Mouse (Mus musculus) lung, embryonic 15.5 days (tissue): ENCODE data around the gene Zfp598. TPM values are rescaled to one million over a fixed set of nuclear protein-coding genes. Genes with fewer than 3 reads are reported as not detected.
"Not testable (repeated sequence)": the region's sequence is repeated elsewhere in the genome, so short reads cannot be mapped to it uniquely, and the experiment has no call there.

Source experiments
- ATAC-seq: fragments of 200-750 bp; cut with Nextera tagmentation; 2 replicates; pipeline ENCODE4 v1.8.0; 2017; ENCODE audit warnings: moderate number of reproducible peaks, borderline replicate concordance; ENCODE audit not compliant: low FRiP score, low TSS enrichment; ENCODE audit errors: extremely low read depth
- H3K27ac ChIP-seq: fragments of 300-500 bp; sonication (generic); 2 replicates; pipeline ENCODE4 v1.5.1; 2015; ENCODE audit warnings: moderate library complexity, mild to moderate bottlenecking, inconsistent platforms
- H3K27me3 ChIP-seq: fragments of 300-500 bp; sonication (generic); 2 replicates; pipeline ENCODE4 v1.6.1; 2015; ENCODE audit warnings: inconsistent platforms
- H3K36me3 ChIP-seq: fragments of 300-500 bp; sonication (generic); 2 replicates; pipeline ENCODE4 v1.6.1; 2015; ENCODE audit warnings: inconsistent platforms
- H3K4me1 ChIP-seq: fragments of 300-500 bp; sonication (generic); 2 replicates; pipeline ENCODE4 v1.6.1; 2015; ENCODE audit warnings: inconsistent platforms
- H3K4me2 ChIP-seq: fragments of 300-500 bp; sonication (generic); 2 replicates; pipeline ENCODE4 v1.6.1; 2015; ENCODE audit warnings: inconsistent platforms, mild to moderate bottlenecking, moderate library complexity
- H3K4me3 ChIP-seq: fragments of 300-500 bp; sonication (generic); 2 replicates; pipeline ENCODE4 v1.5.1; 2015; ENCODE audit warnings: mild to moderate bottlenecking, inconsistent platforms
- H3K9ac ChIP-seq: fragments of 300-500 bp; sonication (generic); 2 replicates; pipeline ENCODE4 v1.6.1; 2015; ENCODE audit warnings: inconsistent platforms
- H3K9me3 ChIP-seq: fragments of 300-500 bp; sonication (generic); 2 replicates; pipeline ENCODE4 v1.6.1; 2016; ENCODE audit warnings: inconsistent platforms
- WGBS: fragments of 180-500 bp; shearing (Covaris S2); methylation state at CpG from one replicate; pipeline ENCODE4 v1.1.7; 2015; 5-methylcytosine and 5-hydroxymethylcytosine counted together
- polyA plus RNA-seq: library from polyadenylated mRNA; unstranded; fragments of >200 nt; fragmentation: Nextera tagmentation; extraction: Ambion mirVana; gene quantifications from 2 replicates; pipeline ENCODE4 v1.2.1, GENCODE M21; 2015

Gene Zfp598
- polyA plus RNA-seq, 1 experiment from 2014 or later = 22.2 TPM

DNA sequence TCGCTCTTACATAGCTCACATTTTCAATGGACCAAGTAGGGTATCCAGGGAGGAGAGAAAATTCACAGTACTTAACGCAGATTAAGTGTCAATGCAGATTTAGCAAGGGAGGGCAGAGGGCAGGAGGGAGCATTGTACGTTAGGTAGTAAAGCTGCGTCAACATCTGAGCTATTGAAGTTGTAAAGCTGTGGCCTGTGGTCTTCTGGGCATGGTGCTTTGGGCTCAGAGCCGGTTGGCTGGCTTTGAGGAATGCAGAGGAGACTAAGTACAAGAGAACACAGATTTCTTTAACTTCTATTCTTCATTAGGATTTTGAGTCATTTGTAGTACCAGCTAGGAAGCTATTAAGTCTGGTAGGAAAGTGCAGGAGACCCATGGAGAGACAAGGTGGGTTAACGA, 46.1 kb downstream of the Zfp598 start:
- Histone ChIP-seq H3K27ac (no peak overlapping the region), H3K4me3 (no peak overlapping the region), H3K9me3 (no peaks in the 10 kb centered on the region), H3K4me1 (peaks cover 8% of the 10 kb centered on the region), H3K36me3 (peaks cover 13% of the 10 kb centered on the region; the same call in 1 of the 2 replicates), H3K4me2 (no peak overlapping the region), H3K27me3 (no peaks in the 10 kb centered on the region), H3K9ac (no peak overlapping the region)
- 79% methylated on average over 6 of the region's 6 CpGs for WGBS
- ATAC-seq = no peak

- Histone ChIP-seq H3K9ac (no peak overlapping the region), H3K9me3 (no peaks in the 10 kb centered on the region), H3K27me3 (no peaks in the 10 kb centered on the region), H3K4me2 (no peak overlapping the region), H3K36me3 (peaks cover 14% of the 10 kb centered on the region), H3K4me1 (peaks cover 9% of the 10 kb centered on the region), H3K27ac (no peak overlapping the region), H3K4me3 (no peak overlapping the region)
- 94% methylated on average over 15 of the region's 15 CpGs for WGBS
- no peak for ATAC-seq
These were observed 46.7 kb downstream of the Zfp598 start for GRCm38 (mm10) chr17:24716166-24716682.

GRCm38 (mm10) chr17:24717943-24718342, 48.5 kb downstream of the Zfp598 start, which contains the start of the genes Rnf151 and Rps2:
Gene Rnf151 (minus strand): TSS chr17:24718063.
Gene Rps2 (plus strand): TSS chr17:24718116.
- no peaks in the 10 kb centered on the region for H3K9me3 ChIP-seq
- H3K27ac ChIP-seq = no peak within 1 kb of the TSS
- ATAC-seq = no peak
- H3K36me3 ChIP-seq = peaks cover 29% of the 10 kb centered on the region
- peak within 1 kb of the TSS; percentile 91 for H3K4me3 ChIP-seq
- no peaks in the 10 kb centered on the region for H3K27me3 ChIP-seq
- 85% methylated on average over 4 of the region's 4 CpGs for WGBS
- peak within 1 kb of the TSS; percentile 97 for H3K9ac ChIP-seq
- H3K4me2 ChIP-seq = peak within 1 kb of the TSS; percentile 62
- peaks cover 26% of the 10 kb centered on the region for H3K4me1 ChIP-seq

DNA sequence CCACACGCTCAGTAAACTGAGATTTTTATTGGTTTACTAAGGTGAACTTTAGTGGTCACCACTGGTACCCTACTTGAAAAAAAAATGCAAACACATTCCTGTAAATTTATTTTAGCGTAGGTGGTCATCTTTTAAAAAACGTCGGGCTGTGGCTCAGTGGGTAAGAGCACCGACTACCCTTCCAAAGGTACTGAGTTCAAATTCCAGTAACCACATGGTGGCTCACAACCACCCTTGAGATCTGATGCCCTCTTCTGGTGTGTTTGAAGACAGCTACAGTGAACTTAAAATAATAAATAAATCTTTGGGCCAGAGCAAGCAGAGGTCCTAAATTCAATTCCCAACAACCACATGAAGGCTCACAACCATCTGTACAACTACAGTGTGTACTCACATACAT, 49.5 kb downstream of the Zfp598 start:
- peak overlapping the region; percentile 97 for H3K9ac ChIP-seq
- not testable (repeated sequence) for H3K9me3 ChIP-seq, H3K27ac ChIP-seq, H3K27me3 ChIP-seq, ATAC-seq
- peak overlapping the region; percentile 62 for H3K4me2 ChIP-seq
- H3K36me3 ChIP-seq = peaks cover 29% of the 10 kb centered on the region
- WGBS = 54% methylated on average over 5 of the region's 5 CpGs
- peaks cover 33% of the 10 kb centered on the region for H3K4me1 ChIP-seq
- peak overlapping the region; percentile 91 for H3K4me3 ChIP-seq

DNA sequence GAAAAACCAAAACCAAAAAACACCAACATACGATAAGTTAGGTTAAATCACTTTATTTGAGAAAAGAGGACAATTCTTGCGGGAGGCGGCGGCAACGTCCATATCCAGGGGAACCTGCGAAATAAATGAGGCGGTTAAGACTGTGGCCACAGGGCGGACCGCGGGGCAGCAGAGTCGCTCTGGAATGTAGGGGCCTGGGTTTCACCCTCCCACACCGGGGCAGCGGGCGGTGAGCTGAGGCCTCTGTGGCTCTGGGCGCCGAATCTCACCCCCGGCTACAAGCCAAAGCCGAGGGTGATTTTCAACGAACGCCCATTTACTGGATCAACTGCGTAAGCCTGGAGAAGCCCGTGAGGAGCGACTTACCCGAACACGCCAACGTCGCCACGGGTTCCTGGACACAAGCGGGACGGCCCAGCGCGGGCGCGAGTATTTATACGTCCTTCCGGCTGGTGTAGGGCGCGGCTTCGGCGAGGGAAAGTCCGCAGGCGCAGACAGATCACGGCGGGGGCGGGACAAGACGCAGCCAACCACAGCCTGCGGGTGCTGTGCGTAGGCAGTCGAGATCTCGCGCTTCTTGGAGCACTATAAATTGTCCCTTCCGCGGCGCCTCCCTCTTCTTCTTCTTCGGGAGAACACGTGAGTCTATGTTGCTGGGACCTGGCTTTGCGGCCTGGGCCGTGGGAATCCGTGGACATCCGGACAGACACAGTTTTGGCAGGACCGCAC, 50.2 kb downstream of the Zfp598 start:
- peaks cover 36% of the 10 kb centered on the region for H3K4me1 ChIP-seq
- peak overlapping the region; percentile 84 for H3K27ac ChIP-seq
- H3K9ac ChIP-seq = peak overlapping the region; percentile 97
- peak overlapping the region; percentile 91 for H3K4me3 ChIP-seq
- H3K9me3 ChIP-seq = no peaks in the 10 kb centered on the region
- WGBS = under 1% methylated on average over 61 of the region's 61 CpGs
- no peaks in the 10 kb centered on the region for H3K27me3 ChIP-seq
- peak overlapping the region; percentile 81 for H3K4me2 ChIP-seq
- ATAC-seq = peak; percentile 97
- peaks cover 29% of the 10 kb centered on the region for H3K36me3 ChIP-seq

- Histone ChIP-seq H3K27ac (peak overlapping the region; percentile 84), H3K4me1 (peaks cover 36% of the 10 kb centered on the region), H3K9ac (peak overlapping the region; percentile 80), H3K36me3 (peaks cover 23% of the 10 kb centered on the region), H3K4me3 (peak overlapping the region; percentile 91), H3K4me2 (peak overlapping the region; percentile 81)
- H3K27me3 ChIP-seq, ATAC-seq, H3K9me3 ChIP-seq: not testable (repeated sequence)
- WGBS = under 1% methylated on average over 11 of the region's 11 CpGs
These were observed 51.1 kb downstream of the Zfp598 start for GRCm38 (mm10) chr17:24720616-24721015.

- 41% methylated on average over 7 of the region's 7 CpGs for WGBS
- H3K4me1 ChIP-seq = peaks cover 36% of the 10 kb centered on the region
- H3K27me3 ChIP-seq, H3K9me3 ChIP-seq, ATAC-seq, H3K27ac ChIP-seq: not testable (repeated sequence)
- H3K9ac ChIP-seq = peak overlapping the region; percentile 80
- peak overlapping the region; percentile 81 for H3K4me2 ChIP-seq
- H3K4me3 ChIP-seq = peak overlapping the region; percentile 91
- H3K36me3 ChIP-seq = peaks cover 20% of the 10 kb centered on the region
These were observed 52.0 kb downstream of the Zfp598 start for GRCm38 (mm10) chr17:24721383-24721955.

DNA sequence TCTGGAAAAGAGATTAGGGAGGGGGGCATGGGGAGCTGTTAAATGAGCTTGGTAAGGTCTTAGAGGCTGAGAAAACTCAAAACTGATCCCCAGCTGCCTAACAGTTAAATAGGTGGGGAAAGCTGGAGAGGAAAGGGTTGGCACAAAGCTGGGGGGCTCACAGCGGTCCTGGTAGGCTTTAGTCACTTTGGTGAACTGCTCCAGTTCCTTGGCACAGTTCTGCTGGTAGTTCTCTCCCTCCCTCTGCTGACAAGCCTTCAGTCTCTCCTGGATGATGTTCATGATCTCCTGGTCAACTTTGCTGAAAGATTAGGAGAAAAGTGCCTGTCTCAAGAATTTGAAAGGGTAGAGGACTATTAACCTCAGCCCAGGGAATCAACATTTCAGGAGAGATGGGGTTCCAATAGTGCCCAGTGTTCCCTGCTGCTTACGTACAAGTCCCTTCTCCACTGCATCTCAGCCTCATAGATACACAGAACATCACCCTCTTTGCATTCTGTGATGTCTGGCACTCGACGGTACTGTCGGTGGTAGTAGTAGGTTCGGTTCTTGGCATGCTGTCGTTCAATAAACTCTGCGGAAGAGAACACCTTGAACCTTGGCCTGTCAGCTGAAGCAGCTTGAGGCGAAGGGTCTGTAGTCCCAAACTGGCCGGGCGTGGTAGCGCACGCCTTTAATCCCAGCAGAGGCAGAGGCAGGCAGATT, 52.9 kb downstream of the Zfp598 start:
- no peaks in the 10 kb centered on the region for H3K27me3 ChIP-seq
- WGBS = 27% methylated on average over 13 of the region's 13 CpGs
- peak overlapping the region; percentile 84; the same call in 1 of the 2 replicates for H3K4me3 ChIP-seq
- no peaks in the 10 kb centered on the region for H3K9me3 ChIP-seq
- peak overlapping the region; percentile 81 for H3K4me2 ChIP-seq
- peaks cover 36% of the 10 kb centered on the region for H3K4me1 ChIP-seq
- H3K9ac ChIP-seq = 0 out of 2 replicates have a peak overlapping the region, but pooled peaks have one; percentile 12
- peaks cover 20% of the 10 kb centered on the region for H3K36me3 ChIP-seq
- H3K27ac ChIP-seq = 0 out of 2 replicates have a peak overlapping the region, but pooled peaks have one; percentile 0
- ATAC-seq = no peak

GRCm38 (mm10) chr17:24723122-24723880, 53.8 kb downstream of the Zfp598 start:
- Histone ChIP-seq H3K4me2 (peak overlapping the region; percentile 81), H3K9ac (peak overlapping the region; percentile 85), H3K4me1 (peaks cover 36% of the 10 kb centered on the region), H3K27ac (peak overlapping the region; percentile 76), H3K9me3 (no peaks in the 10 kb centered on the region), H3K4me3 (peak overlapping the region; percentile 84), H3K27me3 (0 out of 2 replicates have a peak, but pooled peaks cover 3% of the 10 kb centered on the region), H3K36me3 (peaks cover 16% of the 10 kb centered on the region)
- no peak for ATAC-seq
- 2% methylated on average over 12 of the region's 12 CpGs for WGBS

DNA sequence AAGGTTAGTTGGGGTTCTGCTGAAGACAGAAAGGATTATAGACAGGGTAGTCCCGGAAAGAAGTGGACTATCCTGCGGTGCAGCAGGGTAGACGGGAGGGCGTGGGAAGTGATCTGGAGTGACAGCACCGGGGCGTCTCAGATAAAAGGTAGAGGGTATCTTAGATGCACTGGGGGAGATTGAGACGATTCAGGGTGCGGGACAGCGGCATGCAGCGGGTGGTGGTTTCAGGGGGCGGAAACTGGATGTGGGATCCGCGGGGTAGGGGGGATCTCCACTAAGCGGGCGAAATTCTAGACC, 54.3 kb downstream of the Zfp598 start:
- peak; percentile 6; the same call in 1 of the 2 replicates for ATAC-seq

GRCm38 (mm10) chr17:24724184-24724583, 54.7 kb downstream of the Zfp598 start, which contains the start of gene Ndufb10:
Gene Ndufb10 (minus strand): TSS chr17:24724478.
- WGBS = under 1% methylated on average over 30 of the region's 30 CpGs
- Histone ChIP-seq H3K27ac (peak within 1 kb of the TSS; percentile 76), H3K4me3 (peak within 1 kb of the TSS; percentile 84), H3K4me2 (peak within 1 kb of the TSS; percentile 81), H3K36me3 (peaks cover 16% of the 10 kb centered on the region), H3K9ac (peak within 1 kb of the TSS; percentile 85), H3K4me1 (peaks cover 28% of the 10 kb centered on the region), H3K27me3 (0 out of 2 replicates have a peak, but pooled peaks cover 3% of the 10 kb centered on the region), H3K9me3 (no peaks in the 10 kb centered on the region)
- peak; percentile 76 for ATAC-seq

More for the DNA sequence above, 54.3 kb downstream of the Zfp598 start:
- H3K27me3 ChIP-seq = 0 out of 2 replicates have a peak, but pooled peaks cover 3% of the 10 kb centered on the region
- H3K9me3 ChIP-seq = no peaks in the 10 kb centered on the region
- peaks cover 16% of the 10 kb centered on the region for H3K36me3 ChIP-seq
- peak overlapping the region; percentile 85 for H3K9ac ChIP-seq
- H3K27ac ChIP-seq = peak overlapping the region; percentile 76
- H3K4me1 ChIP-seq = peaks cover 30% of the 10 kb centered on the region
- H3K4me2 ChIP-seq = peak overlapping the region; percentile 81
- peak overlapping the region; percentile 84 for H3K4me3 ChIP-seq
- 0% methylated on average over 15 of the region's 15 CpGs for WGBS
